Mouse (Mus musculus) hindbrain, embryonic 14.5 days (tissue): ENCODE data around the gene Asphd1. TPM values are rescaled to one million over a fixed set of nuclear protein-coding genes. Genes with fewer than 3 reads are reported as not detected.

ENCODE experiments used
- ATAC-seq: fragments of 200-750 bp; cut with Nextera tagmentation; 2 replicates; pipeline ENCODE4 v1.8.0; 2017; ENCODE audit warnings: moderate number of reproducible peaks, mild to moderate bottlenecking, moderate TSS enrichment, moderate library complexity; ENCODE audit not compliant: low FRiP score
- DNase-seq: peaks from one replicate; pipeline ENCODE4 v3.0.0-alpha.2; 2015; ENCODE audit warnings: low spot score
- H3K27ac ChIP-seq: fragments of 300-500 bp; sonication (generic); 2 replicates; pipeline ENCODE4 v1.5.1; 2014; ENCODE audit warnings: mild to moderate bottlenecking, moderate library complexity
- H3K27me3 ChIP-seq: fragments of 300-500 bp; sonication (generic); 2 replicates; pipeline ENCODE4 v1.6.1; 2014; ENCODE audit warnings: mild to moderate bottlenecking, low read length, mixed read lengths; ENCODE audit not compliant: control insufficient read depth, insufficient read depth
- H3K36me3 ChIP-seq: fragments of 300-500 bp; sonication (generic); replicated peaks from 2 replicates; pipeline ENCODE4 v1.6.1; 2014; ENCODE audit not compliant: control insufficient read depth, insufficient read depth
- H3K4me1 ChIP-seq: fragments of 300-500 bp; sonication (generic); replicated peaks from 2 replicates; pipeline ENCODE4 v1.6.1; 2014; ENCODE audit warnings: antibody characterized with exemption, low read length, mixed read lengths; ENCODE audit not compliant: control insufficient read depth, insufficient read depth
- H3K4me2 ChIP-seq: fragments of 300-500 bp; sonication (generic); replicated peaks from 2 replicates; pipeline ENCODE4 v1.6.1; 2014; ENCODE audit warnings: mild to moderate bottlenecking, moderate library complexity
- H3K4me3 ChIP-seq: fragments of 300-500 bp; sonication (generic); replicated peaks from 2 replicates; pipeline ENCODE4 v1.5.1; 2014; ENCODE audit warnings: mild to moderate bottlenecking, low read length
- H3K9ac ChIP-seq: fragments of 300-500 bp; sonication (generic); 2 replicates; pipeline ENCODE4 v1.6.1; 2014
- H3K9me3 ChIP-seq: fragments of 300-500 bp; sonication (generic); 2 replicates; pipeline ENCODE4 v1.6.1; 2016; ENCODE audit warnings: low read length; ENCODE audit not compliant: control insufficient read depth
- WGBS: fragments of 180-500 bp; shearing (Covaris S2); extraction: QIAGEN DNeasy Blood & Tissue Kit; methylation state at CpG from one replicate; pipeline ENCODE4 v1.1.7; 2014; 5-methylcytosine and 5-hydroxymethylcytosine counted together
- polyA plus RNA-seq: library from polyadenylated mRNA; unstranded; fragments of >200 nt; fragmentation: Nextera tagmentation; extraction: Ambion mirVana; gene quantifications from 2 replicates; pipeline ENCODE4 v1.2.1, GENCODE M21; 2014

Gene Asphd1
- polyA plus RNA-seq, 1 experiment from 2014 or later, result 10.9 TPM

- 0 out of 2 replicates have a peak, but pooled peaks cover 10% of the 10 kb centered on the region for H3K27me3 ChIP-seq
- ATAC-seq, result no peak
- DNase-seq, result no peak
- H3K4me1 ChIP-seq, result no peaks in the 10 kb centered on the region
- 64% methylated on average over 9 of the region's 9 CpGs for WGBS
- no peak overlapping the region for H3K4me2 ChIP-seq
- no peaks in the 10 kb centered on the region for H3K9me3 ChIP-seq
- no peak overlapping the region for H3K27ac ChIP-seq
- no peak overlapping the region for H3K4me3 ChIP-seq
- H3K36me3 ChIP-seq, result peaks cover 86% of the 10 kb centered on the region
- H3K9ac ChIP-seq, result no peak overlapping the region
These were observed 10.4 kb upstream of the Asphd1 start for GRCm38 (mm10) chr7:126959780-126960179.

- H3K4me3 ChIP-seq, result no peak overlapping the region
- no peak overlapping the region for H3K4me2 ChIP-seq
- H3K36me3 ChIP-seq, result peaks cover 62% of the 10 kb centered on the region
- DNase-seq, result no peak
- no peak for ATAC-seq
- 64% methylated on average over 3 of the region's 3 CpGs for WGBS
- H3K27ac ChIP-seq, result no peak overlapping the region
- H3K27me3 ChIP-seq, result no peaks in the 10 kb centered on the region
- H3K9ac ChIP-seq, result no peak overlapping the region
- H3K9me3 ChIP-seq, result no peaks in the 10 kb centered on the region
- peaks cover 20% of the 10 kb centered on the region for H3K4me1 ChIP-seq
These were observed 5.7 kb upstream of the Asphd1 start for GRCm38 (mm10) chr7:126955125-126955524.

- Histone ChIP-seq H3K4me1 (peaks cover 36% of the 10 kb centered on the region), H3K27ac (no peak overlapping the region), H3K4me3 (peak overlapping the region; percentile 56), H3K9ac (peak overlapping the region; percentile 78), H3K4me2 (peak overlapping the region; percentile 94), H3K27me3 (no peaks in the 10 kb centered on the region), H3K36me3 (peaks cover 37% of the 10 kb centered on the region), H3K9me3 (no peaks in the 10 kb centered on the region)
- ATAC-seq (no peak), DNase-seq (no peak)
- WGBS, result 1% methylated on average over 8 of the region's 8 CpGs
These were observed 3.3 kb upstream of the Asphd1 start for GRCm38 (mm10) chr7:126952646-126953045.

GRCm38 (mm10) chr7:126951741-126952140 is 2.4 kb upstream of the Asphd1 start:
- Histone ChIP-seq H3K27me3 (no peaks in the 10 kb centered on the region), H3K4me2 (peak overlapping the region; percentile 94), H3K9me3 (no peaks in the 10 kb centered on the region), H3K27ac (peak overlapping the region; percentile 94), H3K4me1 (peaks cover 41% of the 10 kb centered on the region), H3K4me3 (peak overlapping the region; percentile 56), H3K36me3 (peaks cover 37% of the 10 kb centered on the region), H3K9ac (peak overlapping the region; percentile 78)
- 25% methylated on average over 4 of the region's 4 CpGs for WGBS
- ATAC-seq (no peak), DNase-seq (no peak)

GRCm38 (mm10) chr7:126950647-126951615 is 1.5 kb upstream of the Asphd1 start:
- peak overlapping the region; percentile 94 for H3K27ac ChIP-seq
- H3K4me3 ChIP-seq, result peak overlapping the region; percentile 56
- peaks cover 41% of the 10 kb centered on the region for H3K4me1 ChIP-seq
- no peak for DNase-seq
- peak overlapping the region; percentile 94 for H3K4me2 ChIP-seq
- peak overlapping the region; percentile 78 for H3K9ac ChIP-seq
- ATAC-seq, result peak; percentile 1; the same call in 1 of the 2 replicates
- H3K36me3 ChIP-seq, result peaks cover 36% of the 10 kb centered on the region
- H3K9me3 ChIP-seq, result no peaks in the 10 kb centered on the region
- 3% methylated on average over 26 of the region's 26 CpGs for WGBS
- no peaks in the 10 kb centered on the region for H3K27me3 ChIP-seq

- H3K9ac ChIP-seq, result peak within 1 kb of the TSS; percentile 78
- H3K4me1 ChIP-seq, result peaks cover 41% of the 10 kb centered on the region
- H3K36me3 ChIP-seq, result peaks cover 38% of the 10 kb centered on the region
- H3K4me2 ChIP-seq, result peak within 1 kb of the TSS; percentile 94
- H3K27me3 ChIP-seq, result no peaks in the 10 kb centered on the region
- H3K4me3 ChIP-seq, result peak within 1 kb of the TSS; percentile 56
- peak; percentile 87 for DNase-seq
- peak; percentile 85 for ATAC-seq
- WGBS, result under 1% methylated on average over 42 of the region's 42 CpGs
- peak within 1 kb of the TSS; percentile 94 for H3K27ac ChIP-seq
- no peaks in the 10 kb centered on the region for H3K9me3 ChIP-seq
These were observed 638 bp upstream of the Asphd1 start, which contains the start of gene Sez6l2 for GRCm38 (mm10) chr7:126949793-126950646. Gene Sez6l2, plus strand, starts transcription at chr7:126950563.

- peaks cover 41% of the 10 kb centered on the region for H3K4me1 ChIP-seq
- WGBS, result 73% methylated on average over 10 of the region's 10 CpGs
- ATAC-seq, result no peak
These were observed 756 bp downstream of the Asphd1 start for GRCm38 (mm10) chr7:126948626-126949025.

GRCm38 (mm10) chr7:126946530-126946929 is 2.9 kb downstream of the Asphd1 start:
- ATAC-seq (no peak), DNase-seq (peak; percentile 39)
- H3K9me3 ChIP-seq, result no peaks in the 10 kb centered on the region
- H3K4me3 ChIP-seq, result no peak overlapping the region
- no peak overlapping the region for H3K4me2 ChIP-seq
- H3K4me1 ChIP-seq, result peaks cover 23% of the 10 kb centered on the region
- peaks cover 51% of the 10 kb centered on the region for H3K36me3 ChIP-seq
- no peak overlapping the region for H3K27ac ChIP-seq
- no peaks in the 10 kb centered on the region for H3K27me3 ChIP-seq
- no peak overlapping the region for H3K9ac ChIP-seq
- 45% methylated on average over 3 of the region's 3 CpGs for WGBS

More at GRCm38 (mm10) chr7:126948626-126949025, 756 bp downstream of the Asphd1 start:
- H3K9ac ChIP-seq, result peak overlapping the region; percentile 78
- peaks cover 40% of the 10 kb centered on the region for H3K36me3 ChIP-seq
- peak overlapping the region; percentile 94 for H3K27ac ChIP-seq
- no peaks in the 10 kb centered on the region for H3K9me3 ChIP-seq
- no peak for DNase-seq
- peak overlapping the region; percentile 56 for H3K4me3 ChIP-seq
- no peaks in the 10 kb centered on the region for H3K27me3 ChIP-seq
- H3K4me2 ChIP-seq, result peak overlapping the region; percentile 94

- no peak for ATAC-seq
- 47% methylated on average over 5 of the region's 5 CpGs for WGBS
These were observed 7.6 kb downstream of the Asphd1 start for GRCm38 (mm10) chr7:126941801-126942200.

More at GRCm38 (mm10) chr7:126941801-126942200, 7.6 kb downstream of the Asphd1 start:
- Histone ChIP-seq H3K9ac (no peak overlapping the region), H3K27me3 (no peaks in the 10 kb centered on the region), H3K4me3 (no peak overlapping the region), H3K36me3 (peaks cover 64% of the 10 kb centered on the region), H3K27ac (no peak overlapping the region), H3K9me3 (no peaks in the 10 kb centered on the region), H3K4me1 (no peaks in the 10 kb centered on the region), H3K4me2 (no peak overlapping the region)
- no peak for DNase-seq
